Mouse (Mus musculus) olfactory bulb, adult 2 months (tissue): Measurements from ENCODE around the gene Rasgef1c.

Experiments
- CTCF ChIP-seq: fragments of 200-500 bp; IDR thresholded peaks from 2 replicates; pipeline ENCODE4 v1.5.1; 2012; ENCODE audit warnings: low read depth, mild to moderate bottlenecking, low read length, moderate library complexity; ENCODE audit not compliant: insufficient read depth
- POLR2A ChIP-seq: fragments of 200-500 bp; IDR thresholded peaks from 2 replicates; pipeline ENCODE4 v1.6.1; 2012; ENCODE audit warnings: mild to moderate bottlenecking, low read depth, low read length, moderate library complexity; ENCODE audit not compliant: insufficient read depth

GRCm38 (mm10) chr11:49945726-49946125, 44.1 kb downstream of the Rasgef1c start:
- no peak for TF ChIP-seq POLR2A
- no peak for TF ChIP-seq CTCF
